Mouse (Mus musculus) CH12F3 (cell line): ENCODE data around the gene Kiss1r.

Source experiments
- in situ Hi-C: fragments of 300-500 bp; cut with MboI; formaldehyde crosslinking; loops from 2 replicates; pipeline ENCODE4 v1.14.3; 2020; ENCODE audit warnings: low sequenced_read_pairs

Kiss1r gene

DNA sequence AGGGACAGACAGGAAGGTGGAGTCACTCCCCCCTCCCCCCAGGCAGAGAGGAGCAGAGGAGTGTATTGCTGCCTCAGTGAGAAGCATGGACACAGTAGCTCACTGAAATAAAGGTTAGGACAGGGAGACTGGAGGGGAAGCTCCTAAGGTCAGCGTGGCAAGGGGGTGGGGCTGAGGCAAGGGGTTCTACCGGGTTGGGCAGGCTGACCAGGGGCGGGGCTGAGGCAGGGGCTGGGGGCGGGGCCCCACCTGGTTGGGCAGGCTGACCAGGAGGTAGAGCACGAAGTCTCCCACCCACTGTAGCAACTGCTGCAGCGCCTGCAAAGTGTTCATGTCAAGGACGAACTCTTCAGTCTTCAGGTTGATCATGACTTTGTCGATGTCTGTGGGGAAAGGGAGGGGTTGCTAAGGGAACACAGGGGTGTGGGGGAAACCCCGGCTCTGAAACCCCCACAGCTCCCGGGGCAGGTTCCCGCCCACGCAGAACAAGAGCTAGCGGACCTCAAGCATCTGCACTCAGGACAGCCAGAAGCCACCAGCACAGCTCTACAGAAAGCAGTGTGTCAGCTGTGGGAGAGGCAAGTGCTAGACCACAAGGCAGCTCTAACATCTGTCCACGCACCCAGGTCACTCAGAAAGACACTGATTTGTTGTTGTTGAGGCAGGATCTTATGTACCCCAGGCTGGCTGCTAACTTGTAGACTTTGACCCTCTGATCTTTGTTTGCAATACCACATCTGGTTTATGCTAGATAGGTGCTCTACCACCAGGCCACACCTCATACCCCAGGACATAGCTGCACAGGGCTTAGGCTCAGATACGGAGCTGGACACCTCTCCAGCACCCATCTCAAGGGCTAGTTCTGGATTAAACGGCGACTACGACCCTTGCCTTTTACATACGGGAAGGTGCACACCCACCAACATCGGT, 19.2 kb upstream of the Kiss1r start:
- in situ Hi-C loops = no loop called here

DNA sequence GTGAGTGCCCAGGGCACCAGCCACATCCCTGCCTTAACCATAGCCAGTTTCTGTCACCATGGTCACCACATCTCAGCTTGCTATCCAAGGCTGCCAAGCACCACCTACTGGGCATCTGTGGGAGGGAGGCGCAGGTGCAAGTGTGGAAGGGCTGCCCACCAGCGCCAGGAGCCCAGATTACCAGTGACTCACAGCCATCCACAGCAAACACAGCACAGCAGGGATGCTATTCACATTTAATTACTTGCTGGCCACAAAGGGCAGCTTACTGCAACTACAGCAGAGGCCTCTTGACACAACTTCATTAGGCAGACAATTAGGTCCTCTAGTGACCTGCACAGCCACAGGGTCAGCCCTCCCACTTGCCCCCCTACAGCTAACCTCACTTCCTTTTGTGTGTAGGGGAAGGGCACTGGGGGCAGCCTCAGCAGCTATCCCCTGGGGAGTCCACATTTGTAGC, 15.8 kb upstream of the Kiss1r start:
- in situ Hi-C loops = no loop called here

DNA sequence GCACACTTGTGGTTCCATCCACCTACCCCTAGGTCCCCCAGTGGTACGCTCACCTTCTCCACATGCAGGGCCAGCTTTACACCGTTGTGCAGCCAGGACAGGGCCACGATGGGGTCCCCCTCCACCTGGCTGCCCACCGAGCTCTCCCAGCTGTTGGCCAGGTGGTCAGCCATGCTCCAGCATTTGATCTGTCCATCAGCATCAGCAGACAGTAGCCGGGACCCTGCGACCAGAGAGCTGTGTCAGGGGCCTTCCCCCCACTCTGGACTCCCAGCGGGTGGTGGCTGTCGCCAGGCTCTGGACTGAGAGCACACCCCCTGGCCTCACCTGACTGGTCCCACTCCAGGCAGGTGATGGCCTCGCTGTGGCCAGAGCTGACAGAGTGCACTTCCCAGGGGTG, 10.1 kb upstream of the Kiss1r start:
- in situ Hi-C loops = no loop called here

DNA sequence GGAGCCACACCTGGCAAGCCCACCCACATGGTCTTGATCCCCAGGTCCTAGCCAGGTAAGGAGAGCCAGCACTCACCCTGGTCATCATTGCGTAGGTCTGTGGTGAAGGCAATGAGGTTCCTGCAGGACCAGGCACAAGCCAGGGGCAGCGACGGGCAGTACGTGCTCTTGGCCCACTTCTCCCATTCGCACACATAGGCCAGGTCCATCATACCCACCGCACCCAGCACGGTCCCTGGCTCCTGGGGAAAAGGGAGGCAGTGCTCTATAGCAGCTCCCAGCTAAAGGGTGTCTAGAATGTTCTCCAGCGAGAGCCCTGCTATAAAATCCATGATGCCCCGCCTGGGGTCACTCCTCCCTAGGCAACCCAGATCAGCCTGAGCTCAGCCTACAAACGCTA, 9.4 kb upstream of the Kiss1r start:
- in situ Hi-C loops = no loop called here

DNA sequence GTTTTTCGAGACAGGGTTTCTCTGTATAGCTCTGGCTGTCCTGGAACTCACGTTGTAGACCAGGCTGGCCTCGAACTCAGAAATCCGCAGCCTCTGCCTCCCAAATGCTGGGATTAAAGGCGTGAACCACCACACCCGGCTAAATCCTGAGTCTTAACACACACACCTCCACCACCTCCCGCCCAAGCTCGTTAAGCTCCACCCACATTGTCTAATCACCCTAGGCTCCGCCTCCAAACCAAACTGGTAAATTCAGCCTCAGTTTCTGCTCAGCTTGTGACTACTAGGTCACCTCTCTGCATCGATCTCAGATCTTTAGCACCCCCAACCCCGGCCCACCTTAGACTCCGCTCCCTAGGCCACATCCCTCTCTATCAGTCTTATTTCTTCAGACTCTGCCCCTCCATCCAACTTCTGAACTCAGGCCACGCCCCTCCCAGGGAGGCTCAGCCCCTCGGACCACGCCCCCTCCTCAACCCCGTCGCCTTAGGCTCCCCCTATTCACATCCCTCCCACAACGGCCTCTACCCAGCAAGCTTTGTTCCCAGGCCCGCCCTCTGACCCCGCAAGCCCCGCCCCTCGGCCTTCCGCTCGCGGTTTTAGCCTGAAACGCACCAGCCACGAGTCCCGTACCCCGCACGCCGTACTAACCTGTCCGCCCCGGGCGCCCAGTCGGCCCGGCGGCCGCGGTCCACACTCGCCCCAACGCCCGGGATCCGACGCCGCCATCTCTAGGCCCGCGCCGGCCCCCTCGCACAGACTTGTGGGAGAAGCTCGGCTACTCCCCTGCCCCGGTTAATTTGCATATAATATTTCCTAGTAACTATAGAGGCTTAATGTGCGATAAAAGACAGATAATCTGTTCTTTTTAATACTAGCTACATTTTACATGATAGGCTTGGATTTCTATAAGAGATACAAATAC, 8.3 kb upstream of the Kiss1r start, which contains the start of gene Med16:
TSS of gene Med16 (minus strand) at position 757 of the 925 bp plus-strand sequence.
- in situ Hi-C loops = no loop called here

DNA sequence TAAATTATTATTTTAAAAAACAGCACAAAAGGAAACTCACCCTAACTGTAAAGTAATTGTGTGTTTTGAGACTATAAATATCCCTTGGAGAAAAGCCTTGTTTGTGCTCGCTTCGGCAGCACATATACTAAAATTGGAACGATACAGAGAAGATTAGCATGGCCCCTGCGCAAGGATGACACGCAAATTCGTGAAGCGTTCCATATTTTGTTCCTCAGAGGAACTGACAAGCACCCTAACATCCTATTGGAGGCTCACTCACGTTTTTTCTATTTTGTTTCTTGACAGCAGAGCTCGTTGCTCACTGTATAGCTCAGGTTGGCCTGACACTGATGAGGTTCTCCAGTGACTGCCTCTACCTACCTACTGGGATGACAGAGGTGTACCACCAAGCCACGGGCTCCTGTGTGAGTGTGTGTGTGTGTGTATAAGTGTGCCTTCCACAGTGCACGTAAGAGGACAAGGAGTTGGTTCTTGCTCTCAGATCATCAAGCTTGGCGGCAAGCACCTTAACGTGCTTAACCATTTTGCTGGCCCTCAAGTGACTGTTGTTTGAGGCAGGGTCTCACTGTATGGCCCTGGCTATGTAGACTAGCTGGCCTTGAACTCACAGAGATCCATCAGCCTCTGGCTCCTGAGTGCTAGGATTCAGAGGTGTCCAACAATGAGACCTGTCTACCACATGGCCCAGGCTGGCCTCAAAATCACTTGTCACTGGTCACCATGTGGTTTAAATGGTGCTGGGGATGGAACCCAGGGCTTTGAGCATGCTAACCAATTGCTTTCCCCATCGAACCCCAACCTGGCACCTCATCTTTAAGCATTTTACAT, 7.5 kb upstream of the Kiss1r start:
- in situ Hi-C loops = no loop called here

DNA sequence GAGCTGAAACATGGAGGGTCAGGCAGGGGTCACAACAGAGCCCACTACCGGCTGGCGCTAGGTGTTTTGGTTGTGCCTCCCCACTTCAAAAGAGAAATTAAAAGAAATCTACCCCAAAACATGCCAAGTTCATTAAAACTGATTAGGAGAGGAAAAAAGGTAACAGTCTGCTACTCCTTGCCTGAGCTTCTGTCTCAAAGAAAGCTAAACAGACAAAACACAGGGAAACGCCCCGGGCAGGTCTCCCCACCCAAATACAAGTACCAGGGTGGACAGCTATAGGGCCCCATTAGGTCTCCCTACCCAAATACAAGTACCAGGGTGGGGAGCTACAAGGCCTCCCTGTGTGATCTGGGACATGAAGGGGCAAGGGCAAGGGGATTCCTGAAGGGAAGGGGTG, 6.2 kb upstream of the Kiss1r start, which contains the start of gene Gm26602:
TSS of gene Gm26602 (plus strand) at position 301 of the 400 bp plus-strand sequence.
- in situ Hi-C loops = no loop called here

DNA sequence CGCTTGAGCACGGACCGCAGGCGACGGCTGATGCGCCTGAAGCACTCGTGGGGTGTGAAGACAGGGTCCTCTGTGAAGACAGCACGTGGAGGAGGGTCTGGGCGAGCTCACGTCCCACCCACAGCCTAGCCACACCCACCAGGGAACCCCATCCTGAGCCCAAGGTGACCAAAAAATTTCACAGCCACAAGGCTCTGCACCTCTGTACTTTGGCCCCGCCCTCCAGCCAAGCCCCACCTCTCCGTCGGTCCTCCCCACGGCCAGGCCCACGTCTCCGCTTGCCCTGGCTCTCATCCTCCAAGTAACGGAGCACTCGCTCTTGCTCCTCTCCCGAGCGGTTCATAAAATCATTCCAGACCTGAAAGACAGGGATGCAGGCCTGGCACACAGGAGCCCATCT, 4.4 kb upstream of the Kiss1r start:
- in situ Hi-C loops = no loop called here

DNA sequence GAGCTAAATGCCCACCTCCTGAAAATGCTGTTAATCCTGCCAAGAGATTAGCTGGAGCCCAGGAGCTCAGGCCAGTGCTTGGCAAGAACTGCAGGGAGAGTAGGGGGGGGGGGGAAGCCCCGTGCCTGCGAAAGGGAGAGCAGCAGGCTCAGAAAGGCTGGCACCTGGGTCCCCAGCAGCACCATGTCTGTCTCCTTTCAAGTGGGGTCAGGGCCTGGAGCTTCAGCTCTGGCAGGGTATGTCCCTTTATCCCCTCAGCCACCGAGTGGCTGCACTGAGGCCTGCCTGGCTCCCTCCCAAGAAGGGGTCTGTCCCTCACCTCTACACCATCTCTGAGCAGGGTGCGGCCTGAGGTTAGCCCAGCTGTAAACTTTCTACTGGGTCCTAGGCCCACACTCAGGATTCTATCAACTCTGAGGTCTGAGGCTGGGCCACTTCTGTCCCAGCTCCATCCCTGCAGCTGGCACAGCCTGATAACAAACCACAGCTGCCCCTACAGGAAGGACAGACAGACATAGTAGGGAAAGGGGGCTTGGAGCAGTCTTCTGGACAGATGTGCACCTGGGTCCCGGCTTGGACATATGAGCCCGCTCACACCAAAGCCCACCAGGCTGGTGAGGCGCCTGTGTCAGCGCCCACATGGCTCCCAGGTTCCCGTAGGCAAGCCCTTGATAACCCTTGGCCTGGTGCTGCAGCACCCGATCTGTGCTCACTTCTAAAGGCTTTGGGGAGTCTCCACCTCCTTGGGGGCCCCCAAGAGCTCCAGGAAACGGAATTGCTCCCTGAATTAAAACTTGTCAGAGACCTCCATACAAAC, 2.4 kb upstream of the Kiss1r start:
- in situ Hi-C loops = no loop called here

DNA sequence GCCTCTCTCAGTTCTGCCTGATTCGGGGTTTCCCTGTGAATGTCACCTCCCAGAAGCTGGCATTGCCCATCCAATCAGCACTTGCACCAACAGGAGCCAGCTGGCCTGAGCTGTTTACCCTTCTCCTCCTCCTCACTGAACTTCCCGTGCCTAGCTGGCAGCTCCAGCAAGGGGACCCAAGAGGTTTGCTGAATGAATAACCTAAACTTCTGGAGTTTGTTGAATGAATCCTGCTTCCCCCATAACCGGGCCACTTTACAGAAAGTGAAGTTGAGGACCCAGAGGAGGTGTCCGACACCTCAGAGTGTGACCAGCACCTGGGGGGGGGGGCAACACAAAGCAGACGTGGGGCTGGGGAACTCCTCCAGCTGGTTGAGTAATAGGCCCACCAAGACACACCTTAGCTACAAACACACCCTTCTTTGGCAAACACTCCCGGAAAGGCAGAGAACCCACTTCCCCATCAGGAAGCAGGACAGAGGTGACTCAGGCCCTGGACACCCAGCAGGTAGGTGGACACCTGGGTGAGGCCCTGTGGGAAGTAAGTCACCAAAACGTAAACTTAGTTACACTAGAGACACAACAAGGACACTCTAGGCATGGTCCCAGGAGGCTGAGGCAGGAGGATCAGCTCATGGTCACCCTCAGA, 1.7 kb upstream of the Kiss1r start:
- in situ Hi-C loops = no loop called here

DNA sequence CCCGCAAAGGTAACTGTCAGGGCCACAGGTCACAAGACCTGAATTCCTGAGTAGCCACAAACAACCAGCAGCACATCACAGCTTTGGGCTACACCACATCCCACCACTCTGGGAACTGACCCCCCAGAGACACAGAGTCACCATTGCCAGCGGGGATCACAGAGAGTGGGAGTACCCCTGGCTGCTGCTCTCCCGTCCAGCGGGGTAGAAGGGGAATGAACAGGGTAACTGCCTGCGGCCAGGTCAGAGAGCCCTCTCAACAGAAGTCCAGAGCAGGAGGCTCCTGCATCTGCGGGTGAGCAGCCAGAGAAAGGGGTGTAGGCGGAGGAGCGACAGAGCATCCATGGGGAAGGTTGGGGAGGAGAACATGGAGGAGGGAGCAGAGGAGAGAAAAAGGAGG, 690 bp upstream of the Kiss1r start:
- in situ Hi-C loops = no loop called here

DNA sequence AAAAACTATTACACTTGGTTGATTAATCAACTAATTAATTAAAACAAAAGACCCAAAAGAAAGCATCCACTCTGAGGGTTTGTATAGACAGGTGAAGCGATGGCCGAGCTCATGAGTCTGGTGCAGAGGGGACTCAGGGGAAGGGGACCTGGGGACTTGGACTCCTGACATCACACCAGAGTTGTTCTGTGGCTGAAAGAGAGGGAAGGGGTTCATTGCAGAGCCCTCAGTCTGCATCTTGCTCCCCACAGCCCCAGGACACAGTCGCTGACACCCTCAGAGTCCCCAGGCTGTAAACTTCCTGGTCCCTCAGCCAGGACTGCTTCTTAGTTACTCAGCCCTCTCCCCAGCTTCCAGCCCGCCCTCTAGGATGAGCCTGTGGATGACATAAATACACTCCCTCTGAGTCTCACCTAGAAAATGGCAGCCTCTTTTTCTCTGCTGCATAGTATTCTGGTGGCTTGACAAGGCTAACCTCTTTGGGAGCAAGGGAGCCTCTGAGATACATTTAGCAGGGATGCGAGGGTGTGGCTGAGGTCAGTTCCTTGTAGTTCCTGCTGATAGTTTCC, 845 bp downstream of the Kiss1r start:
- in situ Hi-C loops = no loop called here

DNA sequence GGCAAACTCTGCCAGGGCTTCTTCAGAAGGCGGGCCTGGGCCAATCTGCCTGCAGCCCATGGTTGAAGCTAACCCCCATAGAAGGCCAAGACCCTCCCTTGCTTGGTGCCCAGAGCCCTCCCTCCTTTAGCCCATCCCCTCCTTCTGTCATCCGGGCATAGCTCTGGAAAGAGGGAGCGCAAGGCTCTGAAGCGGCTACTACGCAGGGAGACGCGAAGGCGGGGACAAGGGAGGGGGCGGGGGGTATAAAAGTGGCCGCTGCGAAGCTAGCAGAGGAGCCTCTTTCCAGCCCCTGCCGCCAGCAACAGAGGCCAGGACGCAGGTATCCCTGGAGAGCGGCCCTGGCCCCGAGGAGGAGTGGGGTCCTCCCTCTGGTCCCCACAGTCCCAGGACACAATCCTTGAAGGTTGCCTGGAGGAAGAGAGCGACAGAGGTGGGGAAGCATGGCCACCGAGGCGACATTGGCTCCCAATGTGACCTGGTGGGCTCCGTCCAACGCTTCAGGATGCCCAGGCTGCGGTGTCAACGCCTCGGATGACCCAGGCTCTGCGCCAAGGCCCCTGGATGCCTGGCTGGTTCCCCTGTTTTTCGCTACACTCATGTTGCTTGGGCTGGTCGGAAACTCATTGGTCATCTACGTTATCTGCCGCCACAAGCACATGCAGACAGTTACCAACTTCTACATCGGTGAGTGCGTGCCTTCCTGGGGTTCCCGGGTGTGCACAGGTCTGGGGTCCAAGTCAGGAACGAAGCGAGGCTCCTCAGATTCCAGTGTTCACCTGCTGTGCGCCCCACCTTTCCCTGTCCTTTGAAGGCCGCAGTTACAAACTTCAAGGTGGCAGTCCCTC, 1.7 kb downstream of the Kiss1r start:
- in situ Hi-C loops = no loop called here

DNA sequence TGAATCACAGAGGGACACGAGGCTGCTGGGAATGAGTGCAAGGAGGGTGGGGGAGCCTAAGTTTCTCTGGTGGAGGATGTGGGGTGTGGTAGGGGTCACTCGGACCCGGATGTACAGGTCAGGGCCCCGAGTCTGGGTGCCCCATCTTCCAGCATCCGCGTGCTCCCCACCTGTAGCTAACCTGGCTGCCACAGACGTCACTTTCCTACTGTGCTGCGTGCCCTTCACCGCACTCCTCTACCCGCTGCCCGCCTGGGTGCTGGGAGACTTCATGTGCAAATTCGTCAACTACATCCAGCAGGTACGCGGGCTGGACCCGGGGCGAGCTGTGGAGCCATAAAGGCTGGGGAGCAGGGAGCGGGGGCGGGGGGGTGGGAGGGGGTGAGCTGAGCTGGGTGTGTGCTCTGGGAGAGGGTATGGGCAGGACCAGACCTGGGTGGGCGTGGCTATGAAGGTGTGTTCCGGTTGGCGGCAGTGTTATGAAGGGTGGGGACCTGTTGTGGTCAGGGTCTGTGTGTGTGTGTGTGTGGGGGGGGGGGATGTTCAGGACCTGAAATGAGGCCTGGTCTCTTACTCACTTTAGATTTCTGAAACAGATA, 2.6 kb downstream of the Kiss1r start:
- in situ Hi-C loops = no loop called here

DNA sequence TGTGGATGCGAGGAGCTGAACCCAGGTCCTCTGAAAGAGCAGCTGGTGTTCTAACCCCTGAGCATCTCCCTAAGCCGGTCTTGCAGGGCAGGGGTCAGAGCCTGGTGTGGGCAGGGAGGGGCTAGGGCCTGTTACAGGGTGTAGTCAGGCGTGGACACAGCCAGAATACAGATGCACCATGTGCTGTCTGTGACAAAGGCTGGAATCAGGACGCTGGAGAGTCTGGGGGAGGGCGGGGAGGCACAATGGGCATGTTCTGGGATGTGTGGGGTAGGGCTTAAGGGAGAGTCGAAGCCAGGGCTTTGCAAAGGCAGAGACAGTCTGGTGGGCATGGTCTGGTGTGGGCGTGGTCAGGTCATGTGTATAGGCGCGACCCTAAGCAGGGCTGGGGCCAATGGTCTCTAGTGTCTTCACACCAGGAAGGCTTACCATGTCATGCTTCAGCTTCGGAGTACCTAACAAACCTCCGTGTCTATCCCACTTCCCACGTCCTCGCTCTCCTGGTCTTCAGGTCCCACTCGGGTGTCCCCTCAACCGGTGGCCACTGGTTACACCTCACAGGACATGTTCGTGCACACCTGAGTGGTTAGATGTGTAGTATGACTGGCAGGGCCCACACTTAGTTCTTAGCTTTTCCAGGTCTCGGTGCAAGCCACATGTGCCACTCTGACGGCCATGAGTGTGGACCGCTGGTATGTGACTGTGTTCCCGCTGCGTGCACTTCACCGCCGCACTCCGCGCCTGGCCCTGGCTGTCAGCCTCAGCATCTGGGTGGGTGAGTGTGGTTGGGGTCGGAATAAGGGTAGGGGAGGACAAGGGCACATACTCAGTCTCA, 3.5 kb downstream of the Kiss1r start:
- in situ Hi-C loops = loop anchor here (5.0 kb wide), 1 partner anchor 37 kb away; no protein-coding TSS in a partner anchor

DNA sequence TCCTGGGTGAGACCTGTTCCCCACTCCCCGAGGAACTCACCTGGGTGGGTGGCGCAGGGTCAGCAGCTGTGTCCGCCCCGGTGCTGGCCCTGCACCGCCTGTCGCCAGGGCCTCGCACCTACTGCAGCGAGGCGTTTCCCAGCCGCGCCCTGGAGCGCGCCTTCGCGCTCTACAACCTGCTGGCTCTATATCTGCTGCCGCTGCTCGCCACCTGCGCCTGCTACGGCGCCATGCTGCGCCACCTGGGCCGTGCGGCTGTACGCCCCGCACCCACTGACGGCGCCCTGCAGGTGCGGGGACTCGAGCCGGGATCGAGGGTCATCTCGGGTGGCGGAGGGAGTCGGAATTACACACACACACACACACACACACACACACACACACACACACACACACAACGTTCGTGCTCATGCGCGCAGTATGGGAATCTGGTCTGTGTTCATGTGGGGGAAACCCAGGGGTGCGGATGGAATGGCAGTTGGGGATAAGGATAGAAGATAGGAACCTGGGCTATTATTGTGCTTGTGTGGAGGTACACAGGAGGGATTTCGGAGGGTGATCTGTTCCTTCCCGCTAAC, 4.3 kb downstream of the Kiss1r start, which contains the start of gene R3hdm4:
TSS of gene R3hdm4 (minus strand) at position 251 of the 578 bp plus-strand sequence.
- in situ Hi-C loops = loop anchor here (5.0 kb wide), 1 partner anchor 36 kb away; no protein-coding TSS in a partner anchor
